Mouse (Mus musculus) liver, embryonic 12.5 days (tissue): ENCODE measurements at regions not wholly inside any gene's neighbourhood (a gene's known extent, or its start where the extent isn't known, plus 50 kb on each side); places are given as distances from the start of the nearest gene placed in this dataset.
A peak's percentile ranks its signal among the peaks of the same experiment; 100 is the strongest.
"Not testable (repeated sequence)": the region's sequence is repeated elsewhere in the genome, so short reads cannot be mapped to it uniquely, and the experiment has no call there.

ENCODE experiments used
- ATAC-seq: fragments of 200-750 bp; cut with Nextera tagmentation; 2 replicates; pipeline ENCODE4 v1.8.0; 2017; ENCODE audit warnings: moderate number of reproducible peaks, mild to moderate bottlenecking, moderate library complexity
- H3K27ac ChIP-seq: fragments of 300-500 bp; sonication (generic); 2 replicates; pipeline ENCODE4 v1.5.1; 2016; ENCODE audit warnings: mild to moderate bottlenecking
- H3K27me3 ChIP-seq: fragments of 300-500 bp; sonication (generic); replicated peaks from 2 replicates; pipeline ENCODE4 v1.6.1; 2016; ENCODE audit warnings: mild to moderate bottlenecking, moderate library complexity
- H3K36me3 ChIP-seq: fragments of 300-500 bp; sonication (generic); 2 replicates; pipeline ENCODE4 v1.6.1; 2016; ENCODE audit warnings: mild to moderate bottlenecking, moderate library complexity
- H3K4me1 ChIP-seq: fragments of 300-500 bp; sonication (generic); 2 replicates; pipeline ENCODE4 v1.6.1; 2016
- H3K4me2 ChIP-seq: fragments of 300-500 bp; sonication (generic); 2 replicates; pipeline ENCODE4 v1.6.1; 2016; ENCODE audit warnings: mild to moderate bottlenecking, moderate library complexity
- H3K4me3 ChIP-seq: fragments of 300-500 bp; sonication (generic); 2 replicates; pipeline ENCODE4 v1.5.1; 2016; ENCODE audit warnings: mild to moderate bottlenecking, moderate library complexity
- H3K9ac ChIP-seq: fragments of 300-500 bp; sonication (generic); 2 replicates; pipeline ENCODE4 v1.6.1; 2016; ENCODE audit warnings: mild to moderate bottlenecking, moderate library complexity
- H3K9me3 ChIP-seq: fragments of 300-500 bp; sonication (generic); replicated peaks from 2 replicates; pipeline ENCODE4 v1.6.1; 2016; ENCODE audit warnings: mild to moderate bottlenecking, moderate library complexity
- WGBS: fragments of 180-500 bp; shearing (Covaris S2); methylation state at CpG from one replicate; pipeline ENCODE4 v1.1.7; 2016; ENCODE audit not compliant: insufficient replicate concordance; 5-methylcytosine and 5-hydroxymethylcytosine counted together

DNA sequence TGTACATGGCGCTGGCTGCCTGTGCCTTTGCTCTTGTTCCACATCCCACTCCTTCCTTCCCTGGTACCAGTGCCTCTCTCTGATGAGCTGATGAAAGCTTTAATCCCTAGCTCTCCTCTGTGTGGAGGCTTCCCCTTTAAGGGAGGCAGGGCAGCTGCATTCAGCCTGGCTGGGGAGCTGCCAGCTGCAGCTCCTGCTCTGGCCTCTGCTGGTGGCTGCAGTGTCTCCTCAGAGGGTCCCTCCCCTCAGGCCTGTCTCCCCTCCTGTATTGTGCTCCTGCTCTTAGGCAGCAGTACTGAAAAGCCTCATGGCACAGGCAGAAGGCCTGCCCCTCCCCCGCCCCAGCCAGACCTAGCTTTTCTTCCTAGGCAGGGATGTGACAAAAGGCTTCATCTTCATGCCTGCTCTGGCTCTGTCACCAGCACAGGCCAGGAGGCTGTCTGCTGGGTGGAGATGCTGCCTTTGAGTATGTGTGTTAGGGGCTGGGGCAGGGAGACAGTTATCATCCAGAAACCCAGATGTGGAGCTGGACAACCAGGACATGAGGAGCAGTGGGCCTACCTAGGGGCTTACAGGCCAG, 97.7 kb upstream of the Zcchc13 start:
- not testable (repeated sequence) for H3K4me3 ChIP-seq, H3K4me2 ChIP-seq, H3K27me3 ChIP-seq, H3K9me3 ChIP-seq, H3K4me1 ChIP-seq, H3K27ac ChIP-seq, H3K9ac ChIP-seq, H3K36me3 ChIP-seq
- peak; percentile 55; the same call in 1 of the 2 replicates for ATAC-seq
- WGBS, result 45% methylated on average over 2 of the region's 2 CpGs

DNA sequence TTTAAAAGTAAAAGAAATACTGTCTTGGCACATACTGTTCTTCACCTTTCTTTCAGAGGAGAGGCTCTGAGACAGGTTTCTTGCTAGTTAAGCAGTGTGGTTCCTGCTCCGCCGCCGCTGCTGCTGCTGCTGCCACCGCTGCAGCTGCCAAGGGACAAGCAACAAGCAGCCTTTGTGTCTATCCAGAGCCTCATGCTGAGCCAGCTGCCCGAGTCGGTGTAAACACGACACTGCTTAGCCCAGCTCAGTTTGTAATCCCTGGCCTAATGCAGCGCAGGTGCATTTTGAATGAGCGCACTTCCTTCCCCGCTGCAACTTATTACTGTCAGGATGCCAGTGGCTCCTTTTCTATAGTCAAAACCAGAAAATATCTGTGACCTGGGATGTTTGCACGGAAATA, 97.1 kb upstream of the Zcchc13 start:
- H3K36me3 ChIP-seq, result no peaks in the 10 kb centered on the region
- H3K9me3 ChIP-seq, result no peaks in the 10 kb centered on the region
- H3K27me3 ChIP-seq, result 0 out of 2 replicates have a peak, but pooled peaks cover 3% of the 10 kb centered on the region
- no peak for ATAC-seq
- H3K9ac ChIP-seq, result no peak overlapping the region
- H3K27ac ChIP-seq, result no peak overlapping the region
- no peak overlapping the region for H3K4me2 ChIP-seq
- 0 out of 2 replicates have a peak, but pooled peaks cover 4% of the 10 kb centered on the region for H3K4me1 ChIP-seq
- H3K4me3 ChIP-seq, result no peak overlapping the region
- WGBS, result 53% methylated on average over 11 of the region's 11 CpGs

DNA sequence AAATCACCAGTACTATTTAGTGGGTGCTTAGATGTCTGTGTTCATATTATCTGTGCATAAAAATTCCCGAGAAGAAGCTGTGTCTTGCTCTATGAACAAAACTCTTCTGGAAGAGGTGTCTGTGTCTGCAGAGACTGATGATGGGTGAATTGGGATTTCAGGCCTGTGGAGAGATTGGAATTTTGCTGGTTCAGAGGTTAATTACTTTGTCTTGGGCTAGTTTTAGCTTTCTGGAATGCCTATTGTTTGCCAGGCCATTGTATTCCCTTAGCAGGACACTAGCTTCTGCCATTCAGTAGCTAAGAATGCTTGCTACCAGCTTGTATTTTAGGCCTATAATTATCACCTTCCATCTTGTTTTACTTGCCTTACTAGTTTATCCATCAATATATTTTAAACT, 96.6 kb upstream of the Zcchc13 start:
- Histone ChIP-seq H3K9me3 (no peaks in the 10 kb centered on the region), H3K4me1 (0 out of 2 replicates have a peak, but pooled peaks cover 1% of the 10 kb centered on the region), H3K36me3 (no peaks in the 10 kb centered on the region), H3K4me3 (no peak overlapping the region), H3K9ac (no peak overlapping the region), H3K27me3 (0 out of 2 replicates have a peak, but pooled peaks cover 3% of the 10 kb centered on the region), H3K27ac (no peak overlapping the region), H3K4me2 (no peak overlapping the region)
- 41% methylated on average over 1 of the region's 1 CpGs for whole genome bisulfite sequencing
- ATAC-seq, result no peak

DNA sequence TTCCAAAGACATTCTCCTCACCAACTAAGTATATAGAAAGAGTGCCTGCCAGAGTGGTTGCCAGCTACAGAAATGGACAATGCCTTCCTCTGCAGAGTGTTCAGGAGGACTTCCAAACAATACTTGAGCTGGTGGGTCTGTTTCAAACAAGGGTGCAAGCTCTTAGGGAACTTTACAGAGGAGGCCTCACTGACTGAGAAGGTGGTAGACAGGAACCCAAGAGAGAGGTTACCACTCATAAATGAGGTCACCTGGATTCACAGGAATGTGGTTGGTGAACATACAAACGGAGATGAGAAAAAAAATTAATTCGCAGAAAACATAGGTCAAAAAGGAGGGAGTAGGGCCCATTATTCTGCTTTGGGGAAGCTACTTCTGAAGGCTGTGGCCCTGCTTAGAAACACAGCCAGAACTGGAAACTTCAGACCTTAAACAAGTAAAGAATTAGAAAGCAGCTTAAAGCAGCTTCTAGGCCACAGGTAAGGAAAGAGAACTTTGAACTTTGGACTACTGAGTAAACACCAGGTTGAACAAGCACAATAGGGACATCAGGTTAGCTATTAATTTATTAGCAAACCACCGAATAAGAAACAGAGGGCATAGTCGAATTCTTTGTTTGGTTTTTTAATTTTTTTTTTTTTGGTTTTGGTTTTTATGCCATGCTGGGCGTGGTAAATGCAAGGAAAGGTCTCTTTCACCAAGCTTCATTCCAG, 83.7 kb upstream of the Zcchc13 start:
- peak overlapping the region; percentile 37 for H3K27ac ChIP-seq
- H3K27me3 ChIP-seq, result no peaks in the 10 kb centered on the region
- no peak overlapping the region for H3K9ac ChIP-seq
- H3K36me3 ChIP-seq, result no peaks in the 10 kb centered on the region
- H3K9me3 ChIP-seq, result no peaks in the 10 kb centered on the region
- H3K4me3 ChIP-seq, result no peak overlapping the region
- no peaks in the 10 kb centered on the region for H3K4me1 ChIP-seq
- ATAC-seq, result no peak
- H3K4me2 ChIP-seq, result no peak overlapping the region
- WGBS, result 55% methylated on average over 5 of the region's 5 CpGs

DNA sequence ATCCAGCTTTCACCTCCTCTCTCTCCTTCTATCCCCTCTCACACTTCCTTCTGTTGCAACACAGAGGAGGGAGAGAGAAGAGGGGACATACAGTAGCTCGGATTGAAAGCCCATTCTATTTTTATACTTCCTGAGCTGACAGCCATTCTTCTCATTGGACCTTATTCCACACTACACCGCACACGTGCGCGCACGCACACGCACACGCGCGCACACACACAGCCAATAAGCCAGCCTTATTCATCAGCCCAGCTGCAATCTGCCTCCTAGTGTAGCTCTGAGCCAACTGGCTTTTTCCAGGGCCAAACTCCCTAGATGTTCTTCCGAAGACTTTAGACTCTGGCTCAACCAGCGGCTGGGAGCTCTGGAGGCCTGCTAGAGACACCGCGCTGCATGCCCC, 79.1 kb upstream of the Zcchc13 start:
- H3K27ac ChIP-seq, result no peak overlapping the region
- no peak for ATAC-seq

DNA sequence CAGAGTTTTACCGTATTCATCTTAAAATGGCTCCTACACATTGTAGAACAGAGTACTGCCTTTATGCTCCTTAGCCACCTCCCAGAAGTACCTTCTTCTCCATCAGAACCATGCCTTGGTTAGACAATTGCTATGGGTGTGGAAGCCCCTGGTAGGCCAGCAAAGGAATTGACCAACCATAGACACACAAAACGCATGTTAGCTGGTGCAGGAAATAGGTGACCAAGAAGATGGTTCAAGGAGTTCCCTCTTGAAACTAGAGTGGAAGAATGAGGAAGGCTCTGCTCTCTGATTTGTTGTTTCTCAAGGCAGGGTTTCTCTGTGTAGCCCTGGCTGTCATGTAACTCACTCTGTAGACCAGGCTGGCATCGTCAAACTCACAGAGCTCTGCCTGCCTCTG, 77.2 kb upstream of the Zcchc13 start:
- no peak for ATAC-seq
- no peak overlapping the region for H3K4me2 ChIP-seq
- no peaks in the 10 kb centered on the region for H3K36me3 ChIP-seq

More for the DNA sequence above, 79.1 kb upstream of the Zcchc13 start:
- Histone ChIP-seq H3K9ac (no peak overlapping the region), H3K4me3 (no peak overlapping the region), H3K27me3 (no peaks in the 10 kb centered on the region), H3K9me3 (no peaks in the 10 kb centered on the region), H3K36me3 (no peaks in the 10 kb centered on the region), H3K4me2 (no peak overlapping the region), H3K4me1 (peaks cover 4% of the 10 kb centered on the region; the same call in 1 of the 2 replicates)
- 71% methylated on average over 14 of the region's 14 CpGs for WGBS

DNA sequence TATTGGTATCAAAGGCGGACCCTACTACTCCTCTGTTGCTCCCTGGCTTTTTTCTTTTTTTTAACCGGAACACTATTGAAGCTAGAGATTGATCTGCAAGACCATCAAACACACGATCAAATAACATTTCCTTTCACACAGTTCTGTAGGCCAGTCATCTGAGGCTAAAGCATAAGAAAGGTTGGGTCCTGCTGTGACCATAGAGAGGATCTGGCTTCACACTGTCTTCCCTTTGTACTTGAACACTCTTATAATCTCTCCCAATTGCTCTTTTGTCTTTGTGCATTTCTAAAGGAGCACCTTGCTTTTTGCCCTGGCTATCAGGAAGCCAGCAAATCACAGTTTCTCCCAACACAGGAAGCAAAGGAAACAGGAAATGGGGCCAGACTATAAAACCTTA, 76.8 kb upstream of the Zcchc13 start:
- WGBS, result 67% methylated on average over 3 of the region's 3 CpGs
- no peak overlapping the region for H3K4me3 ChIP-seq
- H3K9me3 ChIP-seq, result no peaks in the 10 kb centered on the region
- ATAC-seq, result no peak
- no peaks in the 10 kb centered on the region for H3K27me3 ChIP-seq
- H3K36me3 ChIP-seq, result no peaks in the 10 kb centered on the region
- no peak overlapping the region for H3K27ac ChIP-seq
- no peak overlapping the region for H3K9ac ChIP-seq
- peaks cover 15% of the 10 kb centered on the region; the same call in 1 of the 2 replicates for H3K4me1 ChIP-seq
- H3K4me2 ChIP-seq, result no peak overlapping the region

More for the DNA sequence above, 77.2 kb upstream of the Zcchc13 start:
- H3K9me3 ChIP-seq, result no peaks in the 10 kb centered on the region
- H3K27me3 ChIP-seq, result no peaks in the 10 kb centered on the region
- H3K9ac ChIP-seq, result no peak overlapping the region
- no peak overlapping the region for H3K4me3 ChIP-seq
- no peak overlapping the region for H3K27ac ChIP-seq
- WGBS, result 73% methylated on average over 3 of the region's 3 CpGs
- peaks cover 15% of the 10 kb centered on the region; the same call in 1 of the 2 replicates for H3K4me1 ChIP-seq

DNA sequence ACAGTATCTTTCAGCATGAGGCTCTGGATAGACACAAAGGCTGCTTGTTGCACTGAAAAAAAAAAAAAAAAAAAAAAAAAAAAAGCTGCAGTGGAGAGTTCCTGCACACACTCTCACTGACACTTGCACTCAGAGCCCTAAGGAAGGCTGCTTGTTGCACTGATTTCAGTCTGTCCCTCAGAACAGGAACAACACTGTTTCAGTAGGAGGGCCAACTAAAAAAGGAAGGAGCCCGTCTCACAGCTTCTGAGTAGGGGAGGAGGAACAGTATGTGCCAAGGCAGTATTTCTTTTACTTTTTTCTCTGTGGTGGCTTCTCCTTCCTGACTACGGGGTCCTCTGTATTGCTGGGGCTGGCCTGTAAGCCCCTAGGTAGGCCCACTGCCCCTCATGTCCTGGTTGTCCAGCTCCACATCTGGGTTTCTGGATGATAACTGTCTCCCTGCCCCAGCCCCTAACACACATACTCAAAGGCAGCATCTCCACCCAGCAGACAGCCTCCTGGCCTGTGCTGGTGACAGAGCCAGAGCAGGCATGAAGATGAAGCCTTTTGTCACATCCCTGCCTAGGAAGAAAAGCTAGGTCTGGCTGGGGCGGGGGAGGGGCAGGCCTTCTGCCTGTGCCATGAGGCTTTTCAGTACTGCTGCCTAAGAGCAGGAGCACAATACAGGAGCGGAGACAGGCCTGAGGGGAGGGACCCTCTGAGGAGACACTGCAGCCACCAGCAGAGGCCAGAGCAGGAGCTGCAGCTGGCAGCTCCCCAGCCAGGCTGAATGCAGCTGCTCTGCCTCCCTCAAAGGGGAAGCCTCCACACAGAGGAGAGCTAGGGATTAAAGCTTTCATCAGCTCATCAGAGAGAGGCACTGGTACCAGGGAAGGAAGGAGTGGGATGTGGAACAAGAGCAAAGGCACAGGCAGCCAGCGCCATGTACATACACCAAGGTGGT, 75.1 kb upstream of the Zcchc13 start:
- H3K4me2 ChIP-seq, H3K4me3 ChIP-seq, H3K9ac ChIP-seq, H3K36me3 ChIP-seq, H3K27me3 ChIP-seq, H3K27ac ChIP-seq, H3K9me3 ChIP-seq: not testable (repeated sequence)
- peaks cover 15% of the 10 kb centered on the region; the same call in 1 of the 2 replicates for H3K4me1 ChIP-seq
- 38% methylated on average over 4 of the region's 5 CpGs for WGBS
- ATAC-seq, result peak; percentile 50

DNA sequence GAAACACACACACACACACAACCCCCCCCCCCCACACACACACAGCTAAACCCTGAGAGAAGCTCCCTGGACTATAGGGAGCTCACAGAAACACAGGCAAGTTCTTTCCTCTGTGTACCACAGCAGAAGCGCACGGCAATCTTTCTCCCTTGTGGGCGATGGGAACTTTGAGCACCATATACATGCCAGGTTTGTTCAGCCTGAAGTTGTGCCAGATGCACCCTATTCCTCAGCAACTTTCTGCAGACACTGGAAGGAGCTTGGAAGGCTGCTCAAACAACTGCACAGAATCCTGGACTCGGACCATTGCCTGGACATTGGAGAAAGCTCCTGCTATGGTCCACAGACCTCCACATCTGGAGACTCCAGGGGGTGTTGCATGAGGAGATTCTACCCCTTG, 74.3 kb upstream of the Zcchc13 start:
- peak; percentile 9; the same call in 1 of the 2 replicates for ATAC-seq
- no peak overlapping the region for H3K4me2 ChIP-seq
- 0 out of 2 replicates have a peak overlapping the region, but pooled peaks have one; percentile 30 for H3K27ac ChIP-seq
- peaks cover 15% of the 10 kb centered on the region; the same call in 1 of the 2 replicates for H3K4me1 ChIP-seq
- H3K4me3 ChIP-seq, result no peak overlapping the region
- H3K9ac ChIP-seq, result no peak overlapping the region
- H3K27me3 ChIP-seq, result no peaks in the 10 kb centered on the region
- no peaks in the 10 kb centered on the region for H3K9me3 ChIP-seq
- H3K36me3 ChIP-seq, result no peaks in the 10 kb centered on the region
- WGBS, result 61% methylated on average over 4 of the region's 4 CpGs

DNA sequence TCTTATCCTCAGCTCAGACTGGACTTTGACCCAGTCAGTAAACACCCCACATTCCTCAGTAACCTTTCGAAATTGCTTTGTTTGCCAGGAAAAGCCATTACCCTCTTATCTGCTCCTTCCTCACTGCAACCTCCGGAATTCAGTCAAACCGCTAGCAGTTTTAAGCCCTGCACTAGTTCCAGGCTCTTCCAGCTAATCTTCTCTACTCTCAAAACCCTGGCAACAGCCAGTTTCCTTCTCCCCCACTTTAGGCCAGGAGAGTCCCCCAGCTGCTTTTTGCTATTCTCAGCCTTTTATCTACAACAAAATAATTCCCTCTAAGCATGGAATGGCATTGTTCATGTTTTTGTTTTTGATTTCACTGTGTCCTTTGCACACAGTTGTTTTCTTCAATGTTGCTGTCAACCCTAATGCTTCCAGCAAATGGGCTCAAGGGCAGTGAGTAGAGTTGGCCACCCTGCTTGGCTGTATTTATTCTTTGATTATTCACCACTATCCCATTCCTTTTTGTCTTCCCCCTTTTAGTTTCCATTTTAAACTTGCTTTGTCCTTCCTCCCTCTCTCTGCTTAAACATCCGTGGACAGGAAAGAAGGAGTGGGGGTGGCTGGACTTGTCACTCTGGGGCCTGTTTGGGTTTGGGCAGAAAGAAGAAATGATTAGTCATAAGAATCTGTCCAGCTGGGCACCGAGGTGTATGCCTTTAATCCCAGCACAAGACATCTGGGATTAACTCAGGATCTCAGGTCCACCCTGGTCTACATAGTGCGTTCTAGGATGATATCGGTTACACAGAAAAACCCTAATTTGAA, 73.5 kb upstream of the Zcchc13 start:
- Histone ChIP-seq H3K9me3 (no peaks in the 10 kb centered on the region), H3K4me1 (peaks cover 15% of the 10 kb centered on the region; the same call in 1 of the 2 replicates), H3K4me3 (no peak overlapping the region), H3K27me3 (no peaks in the 10 kb centered on the region), H3K36me3 (0 out of 2 replicates have a peak, but pooled peaks cover 3% of the 10 kb centered on the region), H3K4me2 (no peak overlapping the region), H3K9ac (no peak overlapping the region), H3K27ac (peak overlapping the region; percentile 68)
- WGBS, result 33% methylated on average over 7 of the region's 7 CpGs
- ATAC-seq, result 0 out of 2 replicates have a peak, but pooled peaks have one; percentile 28

DNA sequence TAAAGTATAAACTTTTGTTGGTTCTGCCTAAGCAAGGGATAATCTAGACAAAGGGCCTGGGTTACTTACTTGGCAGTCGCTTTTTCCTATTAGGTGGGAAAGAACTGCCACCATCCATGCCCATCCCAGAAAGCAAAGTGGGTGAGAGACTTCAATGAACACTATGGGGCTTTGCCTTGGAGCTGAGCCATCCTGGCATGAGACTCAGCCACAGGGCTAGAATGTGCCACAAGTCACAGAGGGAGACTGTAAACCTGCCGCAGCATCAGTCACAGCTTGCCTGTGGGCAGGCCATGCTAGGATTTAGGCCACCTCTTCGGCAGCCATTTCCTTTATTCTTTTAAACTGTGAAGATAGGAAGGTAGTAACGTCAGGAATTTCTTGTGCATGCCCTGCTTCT, 72.9 kb upstream of the Zcchc13 start:
- no peak overlapping the region for H3K9ac ChIP-seq
- no peak for ATAC-seq
- peak overlapping the region; percentile 68 for H3K27ac ChIP-seq
- no peak overlapping the region for H3K4me3 ChIP-seq
- H3K36me3 ChIP-seq, result peaks cover 7% of the 10 kb centered on the region
- H3K4me1 ChIP-seq, result peaks cover 15% of the 10 kb centered on the region; the same call in 1 of the 2 replicates
- H3K4me2 ChIP-seq, result no peak overlapping the region
- no peaks in the 10 kb centered on the region for H3K9me3 ChIP-seq
- 64% methylated on average over 4 of the region's 4 CpGs for WGBS
- no peaks in the 10 kb centered on the region for H3K27me3 ChIP-seq
